Mouse (Mus musculus): ENCODE measurements around the gene Inpp5b. TPM values are rescaled to one million over a fixed set of nuclear protein-coding genes. Genes with fewer than 3 reads are reported as not detected.
A peak's percentile ranks its signal among the peaks of the same experiment; 100 is the strongest.
"Not testable (repeated sequence)": the region's sequence is repeated elsewhere in the genome, so short reads cannot be mapped to it uniquely, and the experiment has no call there.

Gene Inpp5b
- polyA plus RNA-seq, 1 experiment from 2014 or later, result 25.9 TPM

DNA sequence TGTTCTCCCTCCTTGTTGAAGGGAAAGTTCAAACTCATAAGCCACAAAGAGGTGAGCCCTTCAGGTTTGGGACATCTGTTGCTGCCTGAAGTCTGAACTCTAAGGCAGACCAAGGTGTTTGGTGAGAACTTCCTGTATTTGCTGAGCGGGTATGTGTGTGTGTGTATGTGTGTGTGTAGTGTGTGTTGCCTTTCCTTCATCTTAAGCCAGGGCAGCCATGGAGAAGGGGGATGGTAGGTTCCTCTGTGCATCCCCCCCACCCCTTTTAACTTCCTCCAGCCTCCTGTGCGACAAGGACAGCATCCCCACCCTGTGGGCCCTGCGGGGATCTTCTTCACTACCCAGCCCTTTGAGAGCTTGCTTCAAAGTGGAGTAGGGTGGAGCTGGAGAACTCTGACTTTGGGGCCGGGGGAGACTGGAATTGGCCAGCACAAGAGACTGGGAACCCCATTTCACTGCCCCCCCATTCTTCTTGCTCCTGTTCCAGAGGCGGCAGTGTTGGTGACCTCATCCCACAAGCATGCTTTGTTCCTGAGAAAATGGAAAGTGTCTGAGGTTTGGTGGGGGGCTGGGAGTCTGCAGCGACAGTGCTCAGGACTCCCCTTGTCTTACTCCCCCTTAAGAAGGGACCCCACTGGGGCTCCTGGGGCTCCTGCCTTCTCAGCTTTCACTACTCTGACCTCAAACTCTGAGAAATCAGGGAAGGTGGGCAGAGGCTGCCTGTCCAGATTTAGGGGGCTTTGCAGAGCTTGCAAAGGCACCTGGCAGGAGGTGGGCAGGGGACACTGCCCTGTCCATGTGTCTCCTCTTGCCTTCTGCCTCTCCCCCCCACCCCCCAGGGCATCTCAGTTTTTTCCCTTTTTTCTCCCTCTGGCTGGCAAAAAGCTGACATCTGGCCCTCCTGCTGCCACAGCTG, 37.5 kb upstream of the Inpp5b start:
- Histone ChIP-seq H3K27me3 (peaks cover 10% of the 10 kb centered on the region), H3K4me3 (no peak overlapping the region), H3K9ac (peak overlapping the region; percentile 50), H3K4me1 (peaks cover 62% of the 10 kb centered on the region), H3K4me2 (peak overlapping the region; percentile 40), H3K27ac (peak overlapping the region; percentile 63), H3K9me3 (replicated peaks) (no peaks in the 10 kb centered on the region), H3K36me3 (ENCODE audit: poor library complexity, severe bottlenecking) (no peaks in the 10 kb centered on the region)
- WGBS, result 7% methylated on average over 6 of the region's 6 CpGs
- no peak for ATAC-seq

DNA sequence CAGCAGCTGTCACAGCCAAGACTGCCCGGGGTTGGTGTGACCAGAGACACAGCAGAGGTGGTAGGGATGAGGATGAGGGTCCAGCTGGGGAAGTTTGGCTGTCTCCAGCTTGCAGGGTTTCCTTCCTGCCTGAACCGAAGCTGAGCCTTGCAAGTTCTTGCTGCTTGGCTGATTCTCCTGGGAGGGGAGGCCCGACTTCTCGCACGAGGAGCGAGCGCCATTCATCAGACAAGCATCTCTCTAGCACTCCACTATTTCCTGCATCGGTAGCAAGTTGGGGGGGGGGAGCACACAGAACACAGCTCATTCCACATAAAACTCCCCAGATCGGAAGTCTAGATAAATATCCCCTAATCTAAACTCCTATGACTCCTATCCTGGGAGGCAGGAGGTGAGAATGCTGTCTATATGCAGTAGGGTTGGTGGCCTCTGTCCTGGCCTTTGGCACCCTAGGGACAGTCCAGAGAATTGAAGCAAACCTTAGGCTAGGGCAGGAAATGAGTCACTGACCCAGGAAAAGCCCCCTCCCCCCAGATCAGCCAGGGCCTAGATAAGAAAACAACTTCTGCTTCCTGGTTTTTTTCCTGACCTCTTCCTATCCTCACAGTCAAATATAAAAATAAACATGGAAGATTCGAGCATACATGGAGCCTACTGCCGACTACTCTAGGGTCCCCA, 36.7 kb upstream of the Inpp5b start:
- peak overlapping the region; percentile 40 for H3K4me2 ChIP-seq
- WGBS, result 23% methylated on average over 11 of the region's 11 CpGs
- no peak for ATAC-seq
- peaks cover 62% of the 10 kb centered on the region for H3K4me1 ChIP-seq
- H3K9me3 ChIP-seq (replicated peaks), result no peaks in the 10 kb centered on the region
- peak overlapping the region; percentile 50 for H3K9ac ChIP-seq
- no peaks in the 10 kb centered on the region for H3K36me3 ChIP-seq (ENCODE audit: poor library complexity, severe bottlenecking)
- peaks cover 13% of the 10 kb centered on the region for H3K27me3 ChIP-seq
- no peak overlapping the region for H3K4me3 ChIP-seq
- peak overlapping the region; percentile 63 for H3K27ac ChIP-seq

DNA sequence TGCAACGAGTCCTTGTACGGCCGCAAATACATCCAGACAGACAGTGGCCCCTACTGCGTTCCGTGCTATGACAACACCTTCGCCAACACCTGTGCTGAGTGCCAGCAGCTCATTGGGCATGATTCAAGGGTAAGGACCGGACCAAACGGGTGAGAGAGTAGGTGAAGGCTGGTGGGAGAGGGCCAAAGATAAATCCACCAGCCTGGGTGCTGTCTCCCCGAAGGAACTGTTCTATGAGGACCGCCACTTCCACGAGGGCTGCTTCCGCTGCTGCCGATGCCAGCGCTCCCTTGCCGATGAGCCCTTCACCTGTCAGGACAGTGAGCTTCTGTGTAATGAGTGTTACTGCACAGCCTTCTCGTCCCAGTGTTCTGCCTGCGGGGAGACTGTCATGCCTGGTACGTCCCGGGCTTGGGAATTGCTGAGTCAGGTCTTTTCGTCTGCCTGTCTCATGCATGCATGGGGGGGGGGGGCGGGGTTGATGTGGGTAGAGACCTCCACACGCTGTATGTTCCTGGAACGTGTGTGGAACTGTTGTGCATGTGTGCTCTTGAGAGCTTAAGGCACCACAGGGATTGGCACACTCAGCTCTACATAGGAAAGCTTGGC, 35.9 kb upstream of the Inpp5b start:
- peaks cover 58% of the 10 kb centered on the region for H3K4me1 ChIP-seq
- no peaks in the 10 kb centered on the region for H3K9me3 ChIP-seq (replicated peaks)
- no peak overlapping the region for H3K4me2 ChIP-seq
- 86% methylated on average over 23 of the region's 23 CpGs for WGBS
- peak overlapping the region; percentile 35; the same call in 1 of the 2 replicates for H3K27ac ChIP-seq
- H3K36me3 ChIP-seq (ENCODE audit: poor library complexity, severe bottlenecking), result no peaks in the 10 kb centered on the region
- no peak overlapping the region for H3K9ac ChIP-seq
- ATAC-seq, result no peak
- H3K27me3 ChIP-seq, result peaks cover 20% of the 10 kb centered on the region
- no peak overlapping the region for H3K4me3 ChIP-seq

DNA sequence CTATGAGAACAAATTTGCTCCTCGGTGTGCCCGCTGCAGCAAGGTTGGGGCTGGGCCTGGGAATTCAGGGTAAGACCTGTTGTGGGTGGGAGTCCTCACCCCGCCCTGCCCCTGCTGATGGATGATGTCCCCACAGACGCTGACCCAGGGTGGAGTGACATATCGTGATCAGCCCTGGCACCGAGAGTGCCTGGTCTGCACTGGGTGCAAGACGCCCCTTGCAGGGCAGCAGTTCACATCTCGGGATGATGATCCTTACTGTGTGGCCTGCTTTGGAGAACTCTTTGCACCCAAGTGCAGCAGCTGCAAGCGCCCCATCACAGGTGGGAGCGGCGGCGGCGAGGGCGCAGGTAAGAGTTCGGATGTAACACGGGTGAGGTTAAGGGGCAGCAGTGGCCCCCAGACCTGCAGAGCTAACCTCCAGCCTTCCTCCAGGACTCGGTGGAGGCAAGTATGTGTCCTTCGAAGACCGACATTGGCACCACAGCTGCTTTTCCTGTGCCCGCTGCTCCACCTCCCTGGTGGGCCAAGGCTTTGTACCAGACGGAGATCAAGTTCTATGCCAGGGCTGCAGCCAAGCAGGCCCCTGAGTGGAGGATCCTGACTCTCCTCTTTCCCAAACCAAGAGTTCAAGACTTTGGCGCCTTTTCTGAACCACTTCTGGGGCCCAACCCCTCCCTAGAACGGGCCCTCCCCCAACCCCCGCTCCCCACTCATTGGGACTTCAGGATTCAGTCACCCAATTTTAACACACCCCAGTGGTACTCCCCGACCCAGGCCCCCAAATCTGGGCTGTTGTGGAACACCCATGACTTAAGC, 34.1 kb upstream of the Inpp5b start:
- ATAC-seq; H3K9me3 ChIP-seq (replicated peaks); H3K4me3 ChIP-seq; H3K4me2 ChIP-seq; H3K27ac ChIP-seq; H3K9ac ChIP-seq; H3K36me3 ChIP-seq (ENCODE audit: poor library complexity, severe bottlenecking): not testable (repeated sequence)
- WGBS, result 88% methylated on average over 25 of the region's 25 CpGs
- Histone ChIP-seq H3K27me3 (peaks cover 20% of the 10 kb centered on the region), H3K4me1 (peaks cover 40% of the 10 kb centered on the region)

DNA sequence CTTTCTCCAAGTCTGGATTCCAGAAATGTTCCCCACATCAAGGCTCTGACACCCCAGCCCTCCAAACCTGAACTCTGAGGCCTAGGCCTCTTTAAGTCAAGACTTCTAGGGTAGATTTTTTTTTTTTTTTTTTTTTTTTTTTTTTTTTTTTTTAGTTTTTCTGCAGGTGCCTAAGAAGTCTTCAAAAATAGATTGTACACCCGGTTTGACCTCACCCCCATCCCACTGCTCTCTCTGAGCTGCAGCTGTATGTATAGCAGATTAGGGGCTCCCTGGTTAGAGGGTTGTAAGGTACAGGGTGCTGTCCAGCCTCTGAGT, 33.5 kb upstream of the Inpp5b start:
- peak overlapping the region; percentile 65 for H3K4me2 ChIP-seq
- peaks cover 39% of the 10 kb centered on the region for H3K4me1 ChIP-seq
- not testable (repeated sequence) for H3K9ac ChIP-seq; H3K36me3 ChIP-seq (ENCODE audit: poor library complexity, severe bottlenecking); H3K9me3 ChIP-seq (replicated peaks); ATAC-seq; H3K4me3 ChIP-seq
- WGBS, result 14% methylated on average over 1 of the region's 1 CpGs
- H3K27me3 ChIP-seq, result peaks cover 20% of the 10 kb centered on the region
- 0 out of 2 replicates have a peak overlapping the region, but pooled peaks have one; percentile 19 for H3K27ac ChIP-seq

DNA sequence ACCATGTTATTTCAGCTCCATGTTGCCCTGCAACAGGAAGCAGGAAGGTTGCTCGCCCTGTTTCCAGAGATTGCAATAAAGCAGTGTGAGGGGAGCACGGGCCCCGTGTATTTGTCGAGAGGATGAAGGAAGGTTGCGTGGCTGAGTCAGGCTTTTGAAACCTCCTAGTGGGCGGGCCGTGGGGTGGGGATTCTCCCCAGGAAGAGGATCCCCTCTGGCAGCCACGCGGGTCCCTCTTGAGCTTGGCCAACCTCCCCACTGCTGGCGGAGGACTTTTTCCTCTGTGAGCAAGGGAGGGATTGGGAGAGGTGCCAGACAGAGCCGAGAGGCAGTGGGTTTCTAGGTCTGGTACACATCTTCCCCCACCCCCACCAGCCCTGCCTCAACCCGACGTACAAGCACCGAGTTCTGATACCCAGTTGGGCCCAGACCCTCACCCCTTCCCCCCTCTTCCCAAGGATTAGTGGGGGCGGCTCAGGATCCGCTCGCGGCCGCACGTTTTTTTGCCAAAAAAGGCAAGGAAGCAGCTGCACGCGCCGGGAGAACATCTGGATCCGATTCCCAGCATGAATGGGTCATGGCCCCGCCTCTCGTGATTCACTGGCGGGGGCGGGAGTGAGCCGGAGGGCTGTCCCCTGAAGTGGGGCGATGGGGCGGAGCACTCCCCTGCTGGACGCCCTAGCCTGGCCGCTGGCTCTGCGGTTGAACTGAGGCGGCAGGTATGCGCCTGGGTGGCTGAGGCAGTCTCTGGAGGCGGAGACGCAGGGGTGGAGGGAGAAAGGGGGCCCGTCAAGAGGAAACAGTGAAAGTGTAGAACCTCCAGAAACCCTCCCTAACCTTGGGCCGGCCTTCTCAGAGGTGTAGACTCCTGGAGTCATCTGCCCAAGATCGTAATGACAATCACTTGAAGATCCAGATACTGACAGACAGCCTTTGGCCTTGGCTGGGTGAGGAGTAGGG, 32.9 kb upstream of the Inpp5b start:
- 0 out of 2 replicates have a peak, but pooled peaks have one; percentile 41 for ATAC-seq

DNA sequence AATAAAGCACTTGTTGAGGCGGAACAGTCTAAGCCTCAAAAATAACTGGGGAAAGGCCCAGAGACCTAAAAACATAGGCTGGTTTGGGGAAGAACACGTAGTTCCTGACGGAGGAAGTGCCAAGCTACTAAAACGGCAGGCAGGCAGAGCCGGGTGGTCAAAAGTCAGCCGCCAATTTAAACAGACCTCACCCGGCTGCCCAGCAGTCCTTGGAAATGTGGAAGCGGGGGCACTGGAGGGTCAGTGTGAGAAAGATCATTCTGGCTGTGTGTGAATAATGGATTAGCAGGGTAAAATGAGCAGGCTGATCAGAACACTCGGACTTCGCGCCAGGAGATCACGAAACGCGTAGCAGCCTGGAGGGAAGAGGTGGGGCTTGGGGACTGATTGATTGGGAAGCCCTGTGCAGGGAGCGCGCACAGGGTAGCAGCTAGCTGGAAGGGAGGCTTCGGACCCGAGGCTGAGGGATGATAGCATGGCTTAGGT, 31.6 kb upstream of the Inpp5b start:
- Histone ChIP-seq H3K27ac (no peak overlapping the region), H3K9me3 (replicated peaks) (no peaks in the 10 kb centered on the region), H3K4me2 (peak overlapping the region; percentile 47), H3K4me1 (peaks cover 23% of the 10 kb centered on the region), H3K4me3 (peak overlapping the region; percentile 9; the same call in 1 of the 2 replicates), H3K9ac (peak overlapping the region; percentile 37; the same call in 1 of the 2 replicates), H3K36me3 (ENCODE audit: poor library complexity, severe bottlenecking) (no peaks in the 10 kb centered on the region), H3K27me3 (peaks cover 20% of the 10 kb centered on the region)
- 5% methylated on average over 18 of the region's 18 CpGs for WGBS
- ATAC-seq, result no peak

More for the DNA sequence above, 32.9 kb upstream of the Inpp5b start:
- peak overlapping the region; percentile 19; the same call in 1 of the 2 replicates for H3K27ac ChIP-seq
- WGBS, result 3% methylated on average over 41 of the region's 41 CpGs
- peaks cover 20% of the 10 kb centered on the region for H3K27me3 ChIP-seq
- H3K4me3 ChIP-seq, result peak overlapping the region; percentile 31
- no peaks in the 10 kb centered on the region for H3K9me3 ChIP-seq (replicated peaks)
- H3K4me2 ChIP-seq, result peak overlapping the region; percentile 65
- peaks cover 33% of the 10 kb centered on the region for H3K4me1 ChIP-seq
- peak overlapping the region; percentile 52; the same call in 1 of the 2 replicates for H3K9ac ChIP-seq
- no peaks in the 10 kb centered on the region for H3K36me3 ChIP-seq (ENCODE audit: poor library complexity, severe bottlenecking)

DNA sequence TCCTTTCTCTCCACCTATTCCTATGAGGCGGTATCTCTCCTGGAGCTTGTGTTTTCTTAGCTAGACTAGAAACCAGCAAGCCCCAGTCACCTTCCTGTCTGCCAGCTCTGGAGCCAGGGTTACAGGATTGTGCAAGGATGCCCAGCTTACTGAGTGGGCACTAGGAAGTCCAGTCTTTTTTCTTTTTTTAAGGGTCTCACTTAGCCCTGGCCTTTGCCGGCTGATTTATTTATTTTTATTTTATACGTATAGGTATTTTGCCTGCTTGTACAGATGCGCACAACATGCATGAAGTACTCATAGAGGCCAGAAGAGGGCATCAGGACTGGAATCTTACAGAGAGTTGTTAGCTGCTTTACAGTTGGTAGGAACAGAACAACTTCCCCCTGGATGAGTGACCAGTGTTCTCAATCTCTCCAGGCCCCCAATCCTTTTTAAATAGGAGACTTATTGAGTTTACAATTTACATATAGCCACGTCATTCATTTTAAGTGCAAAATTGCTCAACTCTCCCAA, 30.8 kb upstream of the Inpp5b start:
- Histone ChIP-seq H3K9ac (no peak overlapping the region), H3K4me3 (no peak overlapping the region)

DNA sequence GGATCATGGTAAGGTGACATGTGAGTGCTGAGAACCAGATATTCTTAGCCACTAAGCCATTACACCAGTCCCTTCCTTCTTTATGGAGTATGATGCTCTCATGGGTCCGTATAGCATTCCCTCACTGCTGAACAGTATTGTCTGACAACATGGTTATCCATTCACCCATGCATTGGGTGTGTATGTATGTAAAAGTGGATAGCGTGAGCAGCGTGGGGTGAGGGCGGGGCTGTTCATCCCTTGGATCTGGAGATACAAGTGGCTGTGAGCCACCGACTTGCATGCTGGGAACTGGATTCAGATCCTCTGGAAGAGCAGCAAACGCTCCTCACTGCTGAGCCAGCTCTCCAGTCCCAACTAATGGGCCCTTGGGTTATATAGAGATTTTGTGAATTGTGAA, 29.0 kb upstream of the Inpp5b start:
- Histone ChIP-seq H3K4me3 (no peak overlapping the region), H3K9ac (no peak overlapping the region), H3K36me3 (ENCODE audit: poor library complexity, severe bottlenecking) (peaks cover 18% of the 10 kb centered on the region), H3K4me2 (no peak overlapping the region), H3K27me3 (peaks cover 20% of the 10 kb centered on the region), H3K9me3 (replicated peaks) (no peaks in the 10 kb centered on the region), H3K27ac (no peak overlapping the region), H3K4me1 (peaks cover 35% of the 10 kb centered on the region)
- ATAC-seq, result no peak
- WGBS, result 92% methylated on average over 6 of the region's 6 CpGs

More for the DNA sequence above, 30.8 kb upstream of the Inpp5b start:
- ATAC-seq, result no peak
- Histone ChIP-seq H3K4me1 (peaks cover 29% of the 10 kb centered on the region), H3K9me3 (replicated peaks) (no peaks in the 10 kb centered on the region), H3K27ac (no peak overlapping the region), H3K36me3 (ENCODE audit: poor library complexity, severe bottlenecking) (peaks cover 3% of the 10 kb centered on the region), H3K27me3 (peaks cover 20% of the 10 kb centered on the region), H3K4me2 (0 out of 2 replicates have a peak overlapping the region, but pooled peaks have one; percentile 47)
- 9% methylated on average over 5 of the region's 5 CpGs for WGBS

DNA sequence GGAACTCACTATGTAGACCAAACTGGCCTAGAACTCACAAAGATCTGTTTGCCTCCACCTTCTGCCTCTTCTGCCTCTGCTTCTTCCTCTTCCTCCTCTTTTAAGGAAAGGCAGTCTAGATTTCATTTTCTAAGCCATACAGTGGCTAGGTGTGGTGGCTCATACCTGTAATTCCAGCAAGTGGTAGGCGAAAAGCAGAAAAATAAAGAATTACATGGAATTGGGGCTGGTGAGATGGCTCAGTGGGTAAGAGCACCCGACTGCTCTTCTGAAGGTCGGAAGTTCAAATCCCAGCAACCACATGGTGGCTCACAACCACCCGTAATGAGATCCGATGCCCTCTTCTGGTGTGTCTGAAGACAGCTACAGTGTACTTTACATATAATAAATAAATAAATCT, 27.8 kb upstream of the Inpp5b start:
- H3K9ac ChIP-seq; ATAC-seq; H3K4me2 ChIP-seq; H3K27ac ChIP-seq; H3K9me3 ChIP-seq (replicated peaks); H3K4me3 ChIP-seq: not testable (repeated sequence)
- Histone ChIP-seq H3K4me1 (peaks cover 29% of the 10 kb centered on the region), H3K36me3 (ENCODE audit: poor library complexity, severe bottlenecking) (peaks cover 30% of the 10 kb centered on the region), H3K27me3 (peaks cover 19% of the 10 kb centered on the region)
- 77% methylated on average over 5 of the region's 5 CpGs for WGBS
